ENCODE assay signal across 12 mouse cellular contexts in genomic region chr4:141005983-141006382, GRCm38 (mm10). TPM values are rescaled to one million over a fixed set of nuclear protein-coding genes. Genes with fewer than 3 reads are reported as not detected.
DNase-seq lines count a peak whose midpoint lies in the region; ATAC-seq and TF ChIP-seq lines count a peak whose summit lies in the region.
"Had no signal": no experiment of that assay in that cellular context is flagged by ENCODE, and none has a peak within 500 bp of the region (broad histone marks: within the 10 kb centered on the region; RNA-seq: fewer than 3 reads in every experiment).

No protein-coding gene starts in this region.

- WGBS in midbrain, embryonic 13.5 days = 72% methylated on average over 13 of the region's 13 CpGs

- no peak overlapping the region for H3K4me3 ChIP-seq in gastrocnemius, adult 2 months
- no peak overlapping the region for H3K4me3 ChIP-seq in midbrain, embryonic 13.5 days (replicated peaks)
- H3K4me3 ChIP-seq: forebrain, embryonic 13.5 days; hindbrain, embryonic 13.5 days; limb, embryonic 13.5 days had no signal

- intact Hi-C loops in gastrocnemius, adult 2 months (cut with DNase I) = no loop called here

- H3K36me3 ChIP-seq in midbrain, embryonic 13.5 days = peaks cover 76% of the 10 kb centered on the region

- peak; percentile 66 for DNase-seq in gastrocnemius, adult 2 months
- no peak for DNase-seq in gastrocnemius, adult 8-10 months (ENCODE audit: low spot score in 2 of 2)
- peak; percentile 66 to 75 for DNase-seq in layer of hippocampus, postnatal 10 days (ENCODE audit: low spot score in 2 of 2)
- DNase-seq in layer of hippocampus, adult 9-11 months = no peak
- DNase-seq in ES-CJ7 (ENCODE audit: low read depth, low spot score) = peak; percentile 30
- peak; percentile 88 to 91 for DNase-seq in cerebellum, postnatal 10 days

- H3K27ac ChIP-seq in gastrocnemius, adult 2 months = no peak overlapping the region
- no peak overlapping the region for H3K27ac ChIP-seq in midbrain, embryonic 13.5 days
- H3K27ac ChIP-seq: forebrain, embryonic 13.5 days; hindbrain, embryonic 13.5 days; limb, embryonic 13.5 days had no signal

- no peak for ATAC-seq in CD4-positive, CD25-positive, alpha-beta regulatory T cell, adult 4 months
- no peak for ATAC-seq in midbrain, embryonic 13.5 days
- ATAC-seq: forebrain, embryonic 13.5 days; midbrain, embryonic 16.5 days had no signal

- no peak overlapping the region for H3K4me2 ChIP-seq in midbrain, embryonic 13.5 days (replicated peaks)
- H3K4me2 ChIP-seq: forebrain, embryonic 13.5 days; hindbrain, embryonic 13.5 days; limb, embryonic 13.5 days had no signal

- H3K27me3 ChIP-seq in midbrain, embryonic 13.5 days = no peaks in the 10 kb centered on the region
- H3K27me3 ChIP-seq: forebrain, embryonic 13.5 days; hindbrain, embryonic 13.5 days; limb, embryonic 13.5 days had no signal

- peak; percentile 58 for TF ChIP-seq CTCF in gastrocnemius, adult 2 months (IDR thresholded peaks at IDR 0.05)

- H3K9ac ChIP-seq in midbrain, embryonic 13.5 days (replicated peaks) = no peak overlapping the region
- H3K9ac ChIP-seq: forebrain, embryonic 13.5 days; hindbrain, embryonic 13.5 days; limb, embryonic 13.5 days had no signal

- H3K4me1 ChIP-seq in midbrain, embryonic 13.5 days (replicated peaks) = peaks cover 6% of the 10 kb centered on the region

- H3K9me3 ChIP-seq in midbrain, embryonic 13.5 days = no peaks in the 10 kb centered on the region
- H3K9me3 ChIP-seq: hindbrain, embryonic 13.5 days; limb, embryonic 13.5 days had no signal

RNA-seq across cellular contexts. Expression of gene Mfap2, which starts 4.2 kb away (rescaled TPM):
- 1 to 10 TPM; 1.5 to 4.7 TPM for total RNA-seq in gastrocnemius, adult 2 months (2021)
- total RNA-seq in gastrocnemius, adult 8-10 months (2022) = 1 to 10 TPM in 2 of 4 experiments, under 1 TPM in 2; 0.48 to 2.2 (median 1.3) TPM
- total RNA-seq in layer of hippocampus, postnatal 10 days (2021) = 10 to 100 TPM; 20.9 TPM
- polyA plus RNA-seq in CD4-positive, CD25-positive, alpha-beta regulatory T cell, adult 4 months (2017; shearing (Covaris generic)) = not detected
- polyA plus RNA-seq in midbrain, embryonic 13.5 days (2015; fragmentation: Nextera tagmentation; extraction: Ambion mirVana) = 181 and 207 TPM in 2 replicates

RNA-seq across cellular contexts. Expression of gene Atp13a2, which starts 19.3 kb away (rescaled TPM):
- 10 to 100 TPM; 20.0 to 23.7 TPM for total RNA-seq in gastrocnemius, adult 2 months (2021)
- 10 to 100 TPM; 17.2 to 22.5 (median 18.4) TPM for total RNA-seq in gastrocnemius, adult 8-10 months (2022)
- total RNA-seq in layer of hippocampus, postnatal 10 days (2021) = 100 to 1,000 TPM; 233 to 238 TPM
- 1 to 10 TPM; 4.0 to 5.9 TPM for polyA plus RNA-seq in CD4-positive, CD25-positive, alpha-beta regulatory T cell, adult 4 months (2017; shearing (Covaris generic))
- 118 and 127 TPM in 2 replicates for polyA plus RNA-seq in midbrain, embryonic 13.5 days (2015; fragmentation: Nextera tagmentation; extraction: Ambion mirVana)

RNA-seq across cellular contexts. Expression of gene Sdhb, which starts 45.0 kb away (rescaled TPM):
- 100 to 1,000 TPM; 483 to 898 TPM for total RNA-seq in gastrocnemius, adult 2 months (2021)
- 100 to 1,000 TPM; 520 to 588 (median 538) TPM for total RNA-seq in gastrocnemius, adult 8-10 months (2022)
- 100 to 1,000 TPM; 202 to 204 TPM for total RNA-seq in layer of hippocampus, postnatal 10 days (2021)
- 100 to 1,000 TPM; 250 to 293 TPM for polyA plus RNA-seq in CD4-positive, CD25-positive, alpha-beta regulatory T cell, adult 4 months (2017; shearing (Covaris generic))
- polyA plus RNA-seq in midbrain, embryonic 13.5 days (2015; fragmentation: Nextera tagmentation; extraction: Ambion mirVana) = 457 and 464 TPM in 2 replicates

RNA-seq across cellular contexts. Expression of gene Crocc, which starts 54.4 kb away (rescaled TPM):
- 1 to 10 TPM; 1.7 to 2.0 TPM for total RNA-seq in gastrocnemius, adult 2 months (2021)
- total RNA-seq in gastrocnemius, adult 8-10 months (2022) = 1 to 10 TPM; 1.2 to 2.2 (median 1.9) TPM
- total RNA-seq in layer of hippocampus, postnatal 10 days (2021) = 10 to 100 TPM; 32.2 to 42.8 TPM
- 1 to 10 TPM in 1 of 2 experiments, not detected in 1; 1.4 TPM for polyA plus RNA-seq in CD4-positive, CD25-positive, alpha-beta regulatory T cell, adult 4 months (2017; shearing (Covaris generic))
- polyA plus RNA-seq in midbrain, embryonic 13.5 days (2015; fragmentation: Nextera tagmentation; extraction: Ambion mirVana) = 6.8 and 8.8 TPM in 2 replicates

Comparison
In these comparisons a context has a peak if more than half of its experiments do, and no peak if none do; other contexts are left out.
1. DNase-seq: peak in gastrocnemius, adult 2 months (single experiment), layer of hippocampus, postnatal 10 days (2 of 2), ES-CJ7 (single experiment) and cerebellum, postnatal 10 days (2 of 2); none in gastrocnemius, adult 8-10 months (0 of 2) and layer of hippocampus, adult 9-11 months (single experiment).
2. RNA of gene Atp13a2, which starts 19.3 kb away (total RNA-seq): 233 to 238 TPM in layer of hippocampus, postnatal 10 days; 20.0 to 23.7 TPM in gastrocnemius, adult 2 months and 17.2 to 22.5 TPM in gastrocnemius, adult 8-10 months; every median in the first group is over 4 times any median in the second.